Mouse (Mus musculus): ENCODE data around the gene Sorbs1. TPM values are rescaled to one million over a fixed set of nuclear protein-coding genes. Genes with fewer than 3 reads are reported as not detected.

Sorbs1 gene
- total RNA-seq, 2 experiments from 2014 or later: 124 to 147 TPM

GRCm38 (mm10) chr19:40477445-40477941 lies 36.1 kb downstream of the Sorbs1 start:
- DNase-seq: peak; percentile 10

GRCm38 (mm10) chr19:40476491-40476890 lies 37.1 kb downstream of the Sorbs1 start:
- no peak for DNase-seq

- DNase-seq: peak; percentile 50
Observed at GRCm38 (mm10) chr19:40471526-40472245, 41.9 kb downstream of the Sorbs1 start.

- no peak for DNase-seq
Observed at GRCm38 (mm10) chr19:40469792-40470191, 43.8 kb downstream of the Sorbs1 start.

GRCm38 (mm10) chr19:40468308-40468707 lies 45.3 kb downstream of the Sorbs1 start:
- no peak for DNase-seq

- DNase-seq: peak; percentile 44
Observed at GRCm38 (mm10) chr19:40467810-40468209, 45.8 kb downstream of the Sorbs1 start.

GRCm38 (mm10) chr19:40465339-40465738 lies 48.2 kb downstream of the Sorbs1 start:
- DNase-seq: no peak

DNA sequence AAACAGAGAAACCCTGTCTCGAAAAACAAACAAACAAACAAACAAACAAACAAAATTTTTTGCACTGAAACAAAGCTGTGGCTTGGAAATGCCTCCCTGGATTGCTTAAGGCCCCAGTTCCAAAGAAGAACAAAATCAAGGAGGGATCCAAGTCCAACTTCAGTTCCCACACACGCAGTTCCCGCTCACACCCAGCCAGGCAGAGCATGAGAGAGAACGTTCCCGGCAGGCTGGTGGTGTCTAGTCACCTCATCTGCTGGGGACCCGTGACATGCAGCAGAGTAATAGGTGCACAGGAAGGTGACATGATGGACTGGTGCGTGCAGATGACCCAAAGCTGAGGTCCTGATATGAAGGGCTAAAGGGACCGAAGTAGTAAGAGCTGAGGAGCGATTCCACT lies 49.2 kb downstream of the Sorbs1 start:
- no peak for DNase-seq

GRCm38 (mm10) chr19:40462892-40463291 lies 50.7 kb downstream of the Sorbs1 start:
- no peak for DNase-seq

DNA sequence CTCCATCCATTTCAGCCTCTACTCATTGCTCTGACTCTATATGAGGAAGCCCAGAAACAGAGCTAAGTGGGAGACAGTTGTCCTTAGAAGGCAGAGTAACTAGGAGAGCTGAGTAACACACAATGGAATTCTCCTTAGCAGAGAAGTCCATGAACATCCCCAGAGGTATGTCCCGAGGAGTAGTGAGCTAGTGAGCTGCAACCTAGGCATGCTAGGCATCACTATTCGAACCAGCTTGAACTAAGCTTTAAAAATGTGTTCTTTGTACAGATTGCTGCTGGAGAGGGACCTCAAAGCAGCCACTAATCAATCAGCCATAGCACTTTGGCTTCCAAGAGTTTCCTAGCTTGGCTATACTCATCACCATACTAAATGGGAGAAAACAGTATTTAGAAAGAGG lies 51.1 kb downstream of the Sorbs1 start:
- no peak for DNase-seq

DNA sequence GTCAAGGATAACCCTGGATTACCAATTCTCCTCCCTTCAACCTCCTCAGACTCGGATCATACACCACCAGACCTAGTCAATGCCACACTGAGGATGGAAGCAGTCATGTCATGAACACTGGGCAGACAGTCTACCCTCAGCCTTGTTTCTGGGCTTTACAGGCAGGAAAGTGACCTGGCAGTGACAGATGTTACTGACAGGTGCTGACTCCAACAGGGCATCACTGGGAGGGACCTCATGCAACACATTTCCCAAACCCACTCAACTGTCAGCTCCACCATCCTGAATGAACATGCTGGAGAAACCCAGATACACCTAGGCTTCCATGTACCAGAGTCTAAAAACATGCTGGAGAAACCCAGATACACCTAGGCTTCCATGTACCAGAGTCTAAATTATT lies 51.9 kb downstream of the Sorbs1 start:
- DNase-seq: no peak

DNA sequence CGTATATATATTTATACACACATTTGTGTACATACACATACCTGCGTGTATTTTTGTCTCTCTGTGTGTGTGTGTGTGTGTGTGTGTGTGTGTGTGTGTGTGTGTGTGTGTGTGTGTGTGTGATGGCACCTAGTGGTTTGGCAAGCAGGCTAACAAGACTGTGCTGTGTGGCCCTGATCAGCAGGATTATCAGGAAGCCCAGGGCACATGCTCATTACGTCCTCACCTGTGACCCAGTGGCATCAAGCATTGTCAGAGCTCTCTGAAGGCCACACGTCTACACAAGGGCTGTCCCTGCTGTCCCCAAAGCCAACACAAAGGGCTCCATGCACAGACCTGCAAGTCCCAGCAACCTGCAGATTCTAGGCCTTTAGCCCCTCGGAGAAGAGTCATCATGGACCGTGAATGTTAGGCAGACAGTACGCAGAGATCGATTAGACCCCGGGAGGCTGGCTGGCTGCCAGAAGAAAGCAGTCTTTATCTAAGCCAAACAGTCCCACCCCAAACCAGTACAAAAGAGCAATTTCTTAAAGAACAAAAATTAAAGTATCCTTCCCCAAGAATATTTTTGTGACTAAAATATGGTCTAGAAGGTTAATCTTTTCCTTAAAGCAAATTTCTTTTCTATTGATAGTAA lies 52.6 kb downstream of the Sorbs1 start:
- no peak for DNase-seq

- DNase-seq: no peak
Observed at GRCm38 (mm10) chr19:40459338-40459737, 54.2 kb downstream of the Sorbs1 start.

DNA sequence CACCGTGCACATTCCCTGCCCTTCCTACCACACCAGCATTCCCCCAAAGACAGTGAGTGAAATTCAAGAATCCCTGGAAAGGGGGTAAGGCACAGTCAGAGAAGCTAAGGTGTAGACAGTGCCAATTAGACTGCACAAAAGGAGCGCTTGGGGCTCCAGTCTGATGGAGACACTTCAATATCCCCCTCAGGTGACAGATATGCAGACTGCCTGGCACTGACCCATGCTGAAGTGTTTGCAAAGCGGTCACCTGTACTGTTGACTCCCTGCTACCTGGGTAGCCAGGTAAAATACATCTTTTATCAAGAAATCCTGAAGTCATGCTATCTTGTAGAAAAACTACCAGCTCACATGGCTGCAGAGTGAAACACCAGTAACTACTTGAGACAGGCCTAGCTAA lies 54.8 kb downstream of the Sorbs1 start:
- DNase-seq: no peak

- no peak for DNase-seq
Observed at GRCm38 (mm10) chr19:40455248-40455647, 58.3 kb downstream of the Sorbs1 start.

- no peak for DNase-seq
Observed at GRCm38 (mm10) chr19:40454096-40454495, 59.5 kb downstream of the Sorbs1 start.

- no peak for DNase-seq
Observed at GRCm38 (mm10) chr19:40452201-40452600, 61.4 kb downstream of the Sorbs1 start.

DNA sequence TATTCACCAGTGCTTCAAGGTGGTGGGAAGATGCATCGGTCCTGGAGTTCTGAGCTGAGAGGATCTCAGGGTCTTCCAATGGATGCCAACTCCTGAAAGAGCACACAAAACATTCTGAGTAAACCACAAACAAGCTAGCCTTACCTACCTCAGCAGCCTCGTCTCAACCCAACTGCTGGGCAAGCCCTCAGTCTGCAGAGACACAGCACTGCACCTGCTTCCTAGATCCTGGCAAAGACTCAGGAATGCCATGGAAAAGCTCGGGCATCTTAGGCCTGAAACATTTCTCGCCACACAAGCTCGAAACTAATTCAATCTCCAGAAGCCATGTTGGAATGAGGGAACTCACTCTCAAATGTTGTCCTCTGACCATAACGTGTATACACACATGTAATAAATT lies 62.3 kb downstream of the Sorbs1 start:
- no peak for DNase-seq

- no peak for DNase-seq
Observed at GRCm38 (mm10) chr19:40446525-40446924, 67.1 kb downstream of the Sorbs1 start.

GRCm38 (mm10) chr19:40442377-40442776 lies 71.2 kb downstream of the Sorbs1 start:
- DNase-seq: no peak

- no peak for DNase-seq
Observed at GRCm38 (mm10) chr19:40440951-40441350, 72.6 kb downstream of the Sorbs1 start.

DNA sequence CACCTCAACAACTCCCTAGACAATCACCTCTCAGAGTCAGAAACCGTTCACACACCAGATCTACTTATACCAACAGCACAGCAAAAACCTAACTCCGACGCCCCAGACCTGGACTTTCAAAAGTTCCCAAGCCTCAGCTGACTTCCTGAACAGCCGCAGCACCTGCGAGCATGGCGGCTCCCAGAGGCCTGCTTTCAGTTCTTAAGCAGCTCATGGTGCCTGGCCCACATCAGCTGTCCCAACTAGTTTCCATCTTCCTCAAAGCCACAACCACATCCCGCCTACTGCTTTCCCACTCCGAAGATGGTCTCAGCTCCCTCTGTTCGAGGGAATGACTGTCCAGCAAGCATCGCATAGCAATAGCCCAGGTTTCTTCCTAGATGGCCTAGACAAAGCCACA lies 74.7 kb downstream of the Sorbs1 start:
- DNase-seq: no peak

DNA sequence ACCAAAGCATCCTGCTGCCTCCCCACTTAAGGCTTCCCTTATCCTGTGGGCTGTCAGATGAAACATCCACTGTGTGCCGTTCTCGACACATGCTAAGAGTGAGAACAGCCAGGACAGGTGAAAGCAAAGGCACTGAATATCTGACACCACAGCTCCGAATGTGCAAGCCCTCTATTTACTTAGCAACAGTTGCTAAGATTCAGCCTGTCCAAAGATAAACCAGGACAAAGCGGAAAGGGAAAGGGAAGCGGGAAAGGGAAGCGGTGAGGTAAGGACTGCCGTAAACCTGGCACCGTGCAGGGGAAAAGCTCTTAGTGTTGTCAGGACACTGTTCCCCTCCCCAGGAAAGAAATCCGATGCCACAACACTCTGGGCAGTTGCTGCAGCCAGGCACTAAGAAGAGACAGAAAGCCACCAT lies 75.9 kb downstream of the Sorbs1 start:
- peak; percentile 60 for DNase-seq

All from gastrocnemius, postnatal 25 days (tissue).